8 mouse cellular contexts compared by ENCODE assay signal in genomic region chr2:157566260-157566952, GRCm38 (mm10). TPM values are rescaled to one million over a fixed set of nuclear protein-coding genes. Genes with fewer than 3 reads are reported as not detected.
DNase-seq lines count a peak whose midpoint lies in the region; ATAC-seq lines count a peak whose summit lies in the region.

No protein-coding gene starts in this region.

- WGBS in hindbrain, embryonic 14.5 days: under 1% methylated on average over 36 of the region's 36 CpGs

- peaks cover 23% of the 10 kb centered on the region for H3K36me3 ChIP-seq in hindbrain, embryonic 14.5 days (replicated peaks; ENCODE audit: control insufficient read depth, insufficient read depth)

- H3K4me2 ChIP-seq in hindbrain, embryonic 14.5 days (replicated peaks): peak overlapping the region; percentile 74

- peaks cover 31% of the 10 kb centered on the region for H3K4me1 ChIP-seq in hindbrain, embryonic 14.5 days (replicated peaks; ENCODE audit: control insufficient read depth, insufficient read depth, low read length)

- H3K4me3 ChIP-seq in hindbrain, embryonic 14.5 days (replicated peaks; ENCODE audit: low read length): peak overlapping the region; percentile 99

- H3K27me3 ChIP-seq in hindbrain, embryonic 14.5 days (ENCODE audit: control insufficient read depth, insufficient read depth, low read length): no peaks in the 10 kb centered on the region

- H3K9ac ChIP-seq in hindbrain, embryonic 14.5 days: peak overlapping the region; percentile 99

- peak overlapping the region; percentile 90 for H3K27ac ChIP-seq in hindbrain, embryonic 14.5 days

- H3K9me3 ChIP-seq in hindbrain, embryonic 14.5 days (ENCODE audit: control insufficient read depth, low read length): peaks cover 13% of the 10 kb centered on the region

- ATAC-seq in hindbrain, embryonic 14.5 days (ENCODE audit: low FRiP score): peak; percentile 80

- DNase-seq in T-cell, adult 2 months (ENCODE audit: low spot score): peak; percentile 86
- DNase-seq in cerebellum, postnatal 36 days: peak; percentile 83 to 89
- peak; percentile 79 to 86 for DNase-seq in frontal cortex, postnatal 25 days (ENCODE audit: low spot score in 2 of 2)
- DNase-seq in hindbrain, embryonic 14.5 days (ENCODE audit: low spot score): peak; percentile 94
- DNase-seq in layer of hippocampus, postnatal 36 days: peak; percentile 87 to 88
- peak; percentile 87 for DNase-seq in lung, postnatal 25 days (ENCODE audit: low spot score)
- DNase-seq in retina, adult 2 months (ENCODE audit: low read depth, low spot score): peak; percentile 87
- peak; percentile 85 for DNase-seq in thymus, postnatal 25 days

RNA-seq across cellular contexts. Expression of gene Blcap, which starts 4.7 kb away (rescaled TPM):
- 285 and 323 TPM in 2 replicates for polyA plus RNA-seq in hindbrain, embryonic 14.5 days (2014; fragmentation: Nextera tagmentation; extraction: Ambion mirVana)
- 100 to 1,000 TPM; 117 to 137 TPM for total RNA-seq in layer of hippocampus, postnatal 36 days (2021)

RNA-seq across cellular contexts. Expression of gene Nnat, which starts 6.5 kb away (rescaled TPM):
- 4,569 and 4,588 TPM in 2 replicates for polyA plus RNA-seq in hindbrain, embryonic 14.5 days (2014; fragmentation: Nextera tagmentation; extraction: Ambion mirVana)
- 100 to 1,000 TPM; 539 to 601 TPM for total RNA-seq in layer of hippocampus, postnatal 36 days (2021)

Comparison
In these comparisons a context has a peak if more than half of its experiments do, and no peak if none do; other contexts are left out.
1. Peak in every context shown above with its lines: DNase-seq, ATAC-seq, H3K4me3 ChIP-seq and H3K27ac ChIP-seq.